Mouse (Mus musculus): ENCODE measurements at regions not wholly inside any gene's neighbourhood (a gene's known extent, or its start where the extent isn't known, plus 50 kb on each side); places are given as distances from the start of the nearest gene placed in this dataset.

- Histone ChIP-seq H3K4me3 (ENCODE audit: low read depth, low read length) (no peak overlapping the region), H3K27ac (ENCODE audit: low read depth, low read length) (no peak overlapping the region), H3K4me2 (no peak overlapping the region), H3K27me3 (ENCODE audit: control insufficient read depth, insufficient read depth, low read length) (no peaks in the 10 kb centered on the region), H3K9me3 (ENCODE audit: control insufficient read depth, low read length) (no peaks in the 10 kb centered on the region), H3K4me1 (ENCODE audit: control insufficient read depth, insufficient read depth, low read length) (no peaks in the 10 kb centered on the region), H3K36me3 (ENCODE audit: control insufficient read depth, insufficient read depth, low read length) (no peaks in the 10 kb centered on the region), H3K9ac (ENCODE audit: low read length) (no peak overlapping the region)
- no peak for ATAC-seq (ENCODE audit: low FRiP score)
- DNase-seq (ENCODE audit: low spot score, missing footprints): no peak
- 83% methylated on average over 2 of the region's 2 CpGs for WGBS
Observed at GRCm38 (mm10) chr6:104082242-104082641, 410.3 kb upstream of the Cntn6 start.

DNA sequence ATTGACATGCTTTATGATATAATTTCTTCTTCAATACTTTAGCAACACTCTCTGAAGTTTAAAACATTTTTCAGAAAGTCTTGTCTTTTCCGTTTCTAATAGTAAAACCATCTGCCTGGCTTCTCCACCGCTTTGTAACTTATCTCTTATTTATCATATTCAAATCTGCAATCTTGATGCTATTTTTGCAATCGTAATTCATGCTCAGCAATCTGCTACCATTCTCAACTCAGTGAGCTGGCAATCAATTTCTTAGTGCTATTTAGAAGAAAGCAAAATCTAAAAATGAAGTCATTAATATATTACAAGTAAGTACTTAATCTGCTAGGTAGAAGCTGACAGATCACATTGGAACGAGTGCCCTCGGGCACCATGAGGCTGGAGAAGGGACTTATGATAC, 384.2 kb upstream of the Cntn6 start:
- no peaks in the 10 kb centered on the region for H3K4me1 ChIP-seq (ENCODE audit: control insufficient read depth, insufficient read depth, low read length)
- no peaks in the 10 kb centered on the region for H3K36me3 ChIP-seq (ENCODE audit: control insufficient read depth, insufficient read depth, low read length)
- no peak overlapping the region for H3K4me3 ChIP-seq (ENCODE audit: low read depth, low read length)
- H3K4me2 ChIP-seq: no peak overlapping the region
- H3K9ac ChIP-seq (ENCODE audit: low read length): no peak overlapping the region
- no peak overlapping the region for H3K27ac ChIP-seq (ENCODE audit: low read depth, low read length)
- ATAC-seq (ENCODE audit: low FRiP score): no peak
- 85% methylated on average over 5 of the region's 5 CpGs for WGBS
- no peaks in the 10 kb centered on the region for H3K9me3 ChIP-seq (ENCODE audit: control insufficient read depth, low read length)
- H3K27me3 ChIP-seq (ENCODE audit: control insufficient read depth, insufficient read depth, low read length): no peaks in the 10 kb centered on the region
- no peak for DNase-seq (ENCODE audit: low spot score, missing footprints)

All from midbrain, embryonic 11.5 days (tissue).